Mouse (Mus musculus): ENCODE data around the gene Gm28048. TPM values are rescaled to one million over a fixed set of nuclear protein-coding genes. Genes with fewer than 3 reads are reported as not detected.
A peak's percentile ranks its signal among the peaks of the same experiment; 100 is the strongest.

Gm28048 gene
- total and polyA plus RNA-seq, 3 experiments: 2.1 to 7.0 (median 5.2) TPM

- intact Hi-C loops (cut with DNase I): loop anchor here (1.0 to 10.0 kb wide), 4 partner anchors 160 to 577 kb away; partner anchors contain the start of gene Ahsa2
- Histone ChIP-seq H3K36me3 (ENCODE audit: control insufficient read depth, insufficient read depth, low read length) (peaks cover 4% of the 10 kb centered on the region; the same call in 1 of the 2 replicates), H3K27me3 (ENCODE audit: control insufficient read depth, insufficient read depth, low read length) (no peaks in the 10 kb centered on the region), H3K27ac (no peak overlapping the region), H3K79me2 (replicated peaks; ENCODE audit: control insufficient read depth, insufficient read depth, low read length) (peaks cover 2% of the 10 kb centered on the region; the same call in 1 of the 2 replicates), H3K4me3 (no peak overlapping the region), H3K4me1 (ENCODE audit: control insufficient read depth, insufficient read depth, low read length) (peaks cover 6% of the 10 kb centered on the region), H3K9ac (ENCODE audit: low read depth, low read length) (no peak overlapping the region)
- 33% methylated on average over 2 of the region's 2 CpGs for WGBS
- peak; percentile 95 for TF ChIP-seq CTCF (IDR thresholded peaks at IDR 0.05)
- TF ChIP-seq EP300 (IDR thresholded peaks at IDR 0.05; ENCODE audit: insufficient read depth, low read depth, low read length): peak; percentile 35; the same call in 1 of the 2 replicates
- TF ChIP-seq POLR2A (IDR thresholded peaks at IDR 0.05; ENCODE audit: insufficient read depth, low read depth, low read length): no peak
- DNase-seq: no peak
Measured at GRCm38 (mm10) chr11:22987357-22987756, 5.5 kb upstream of the Gm28048 start.

- H3K4me1 ChIP-seq (ENCODE audit: control insufficient read depth, insufficient read depth, low read length): peaks cover 4% of the 10 kb centered on the region
- intact Hi-C loops (cut with DNase I): loop anchor here (5.0 to 10.0 kb wide), 3 partner anchors 162 to 579 kb away; partner anchors contain the start of gene Ahsa2
- WGBS: 72% methylated on average over 3 of the region's 3 CpGs
- no peaks in the 10 kb centered on the region for H3K27me3 ChIP-seq (ENCODE audit: control insufficient read depth, insufficient read depth, low read length)
- no peak for DNase-seq
- no peaks in the 10 kb centered on the region for H3K36me3 ChIP-seq (ENCODE audit: control insufficient read depth, insufficient read depth, low read length)
- H3K27ac ChIP-seq: no peak overlapping the region
- H3K9ac ChIP-seq (ENCODE audit: low read depth, low read length): no peak overlapping the region
- TF ChIP-seq CTCF (IDR thresholded peaks at IDR 0.05) (no peak), POLR2A (IDR thresholded peaks at IDR 0.05; ENCODE audit: insufficient read depth, low read depth, low read length) (no peak), EP300 (IDR thresholded peaks at IDR 0.05; ENCODE audit: insufficient read depth, low read depth, low read length) (no peak)
- no peaks in the 10 kb centered on the region for H3K79me2 ChIP-seq (replicated peaks; ENCODE audit: control insufficient read depth, insufficient read depth, low read length)
- no peak overlapping the region for H3K4me3 ChIP-seq
Measured at GRCm38 (mm10) chr11:22985510-22985909, 3.6 kb upstream of the Gm28048 start.

GRCm38 (mm10) chr11:22982846-22983245 is 956 bp upstream of the Gm28048 start:
- intact Hi-C loops (cut with DNase I): loop anchor here (10.0 kb wide), 2 partner anchors 512 to 582 kb away; partner anchors contain the start of gene Ahsa2
- TF ChIP-seq CTCF (IDR thresholded peaks at IDR 0.05): no peak
- no peak for TF ChIP-seq POLR2A (IDR thresholded peaks at IDR 0.05; ENCODE audit: insufficient read depth, low read depth, low read length)
- no peak for TF ChIP-seq EP300 (IDR thresholded peaks at IDR 0.05; ENCODE audit: insufficient read depth, low read depth, low read length)
- WGBS: 75% methylated on average over 6 of the region's 6 CpGs
- DNase-seq: no peak
- Histone ChIP-seq H3K36me3 (ENCODE audit: control insufficient read depth, insufficient read depth, low read length) (no peaks in the 10 kb centered on the region; the same call in none of the 2 replicates), H3K79me2 (replicated peaks; ENCODE audit: control insufficient read depth, insufficient read depth, low read length) (0 out of 2 replicates have a peak, but pooled peaks cover 2% of the 10 kb centered on the region), H3K27me3 (ENCODE audit: control insufficient read depth, insufficient read depth, low read length) (no peaks in the 10 kb centered on the region), H3K4me3 (peak overlapping the region; percentile 91; the same call in 1 of the 2 replicates), H3K9ac (ENCODE audit: low read depth, low read length) (no peak overlapping the region), H3K4me1 (ENCODE audit: control insufficient read depth, insufficient read depth, low read length) (peaks cover 6% of the 10 kb centered on the region), H3K27ac (peak overlapping the region; percentile 91; the same call in 1 of the 2 replicates)

- peaks cover 4% of the 10 kb centered on the region; the same call in 1 of the 2 replicates for H3K79me2 ChIP-seq (replicated peaks; ENCODE audit: control insufficient read depth, insufficient read depth, low read length)
- no peak for DNase-seq
- H3K4me3 ChIP-seq: peak overlapping the region; percentile 91
- peak overlapping the region; percentile 82 for H3K9ac ChIP-seq (ENCODE audit: low read depth, low read length)
- peaks cover 9% of the 10 kb centered on the region for H3K36me3 ChIP-seq (ENCODE audit: control insufficient read depth, insufficient read depth, low read length)
- WGBS: 1% methylated on average over 12 of the region's 12 CpGs
- intact Hi-C loops (cut with DNase I): loop anchor here (10.0 kb wide), 2 partner anchors 513 to 583 kb away; partner anchors contain the start of gene Ahsa2
- peak overlapping the region; percentile 91 for H3K27ac ChIP-seq
- no peaks in the 10 kb centered on the region for H3K27me3 ChIP-seq (ENCODE audit: control insufficient read depth, insufficient read depth, low read length)
- TF ChIP-seq EP300 (IDR thresholded peaks at IDR 0.05; ENCODE audit: insufficient read depth, low read depth, low read length): no peak
- TF ChIP-seq CTCF (IDR thresholded peaks at IDR 0.05): no peak
- no peak for TF ChIP-seq POLR2A (IDR thresholded peaks at IDR 0.05; ENCODE audit: insufficient read depth, low read depth, low read length)
- H3K4me1 ChIP-seq (ENCODE audit: control insufficient read depth, insufficient read depth, low read length): peaks cover 6% of the 10 kb centered on the region
Measured at GRCm38 (mm10) chr11:22981543-22981950, 343 bp downstream of the Gm28048 start.

GRCm38 (mm10) chr11:22981041-22981440 is 849 bp downstream of the Gm28048 start:
- H3K4me3 ChIP-seq: peak overlapping the region; percentile 91
- DNase-seq: no peak
- no peak for TF ChIP-seq EP300 (IDR thresholded peaks at IDR 0.05; ENCODE audit: insufficient read depth, low read depth, low read length)
- TF ChIP-seq CTCF (IDR thresholded peaks at IDR 0.05): no peak
- TF ChIP-seq POLR2A (IDR thresholded peaks at IDR 0.05; ENCODE audit: insufficient read depth, low read depth, low read length): no peak
- H3K9ac ChIP-seq (ENCODE audit: low read depth, low read length): no peak overlapping the region
- no peaks in the 10 kb centered on the region for H3K27me3 ChIP-seq (ENCODE audit: control insufficient read depth, insufficient read depth, low read length)
- intact Hi-C loops (cut with DNase I): loop anchor here (10.0 kb wide), 2 partner anchors 514 to 584 kb away; partner anchors contain the start of gene Ahsa2
- H3K79me2 ChIP-seq (replicated peaks; ENCODE audit: control insufficient read depth, insufficient read depth, low read length): peaks cover 4% of the 10 kb centered on the region; the same call in 1 of the 2 replicates
- peaks cover 6% of the 10 kb centered on the region for H3K4me1 ChIP-seq (ENCODE audit: control insufficient read depth, insufficient read depth, low read length)
- peaks cover 13% of the 10 kb centered on the region for H3K36me3 ChIP-seq (ENCODE audit: control insufficient read depth, insufficient read depth, low read length)
- WGBS: 40% methylated on average over 4 of the region's 4 CpGs
- no peak overlapping the region; the same call in 1 of the 2 replicates for H3K27ac ChIP-seq

GRCm38 (mm10) chr11:22979221-22979620 is 2.7 kb downstream of the Gm28048 start:
- intact Hi-C loops (cut with DNase I): loop anchor here (5.0 to 10.0 kb wide), 2 partner anchors 464 to 692 kb away; partner anchors contain the start of gene Tmem17
- TF ChIP-seq POLR2A (IDR thresholded peaks at IDR 0.05; ENCODE audit: insufficient read depth, low read depth, low read length): no peak
- no peak for TF ChIP-seq EP300 (IDR thresholded peaks at IDR 0.05; ENCODE audit: insufficient read depth, low read depth, low read length)
- TF ChIP-seq CTCF (IDR thresholded peaks at IDR 0.05): no peak

More at GRCm38 (mm10) chr11:22979221-22979620, 2.7 kb downstream of the Gm28048 start:
- peaks cover 7% of the 10 kb centered on the region; the same call in 1 of the 2 replicates for H3K79me2 ChIP-seq (replicated peaks; ENCODE audit: control insufficient read depth, insufficient read depth, low read length)
- no peak overlapping the region for H3K4me3 ChIP-seq
- H3K9ac ChIP-seq (ENCODE audit: low read depth, low read length): no peak overlapping the region
- no peak overlapping the region for H3K27ac ChIP-seq
- peaks cover 20% of the 10 kb centered on the region for H3K36me3 ChIP-seq (ENCODE audit: control insufficient read depth, insufficient read depth, low read length)
- no peak for DNase-seq
- H3K27me3 ChIP-seq (ENCODE audit: control insufficient read depth, insufficient read depth, low read length): no peaks in the 10 kb centered on the region
- 84% methylated on average over 1 of the region's 1 CpGs for WGBS
- peaks cover 9% of the 10 kb centered on the region for H3K4me1 ChIP-seq (ENCODE audit: control insufficient read depth, insufficient read depth, low read length)
